Mouse (Mus musculus) regulatory T cell (primary cell): Measurements from ENCODE around the gene Myh14.

ENCODE experiments used
- in situ Hi-C: fragments of 300-600 bp; cut with MboI, MseI; formaldehyde crosslinking; loops from one replicate; pipeline ENCODE4 v1.15.1; 2025; ENCODE audit warnings: high pct_unique_total_duplicates

Myh14 gene

GRCm38 (mm10) chr7:44670803-44671202, at the start of gene Myh14:
TSS of gene Myh14 (minus strand) at chr7:44670843.
- in situ Hi-C loops, result no loop called here

DNA sequence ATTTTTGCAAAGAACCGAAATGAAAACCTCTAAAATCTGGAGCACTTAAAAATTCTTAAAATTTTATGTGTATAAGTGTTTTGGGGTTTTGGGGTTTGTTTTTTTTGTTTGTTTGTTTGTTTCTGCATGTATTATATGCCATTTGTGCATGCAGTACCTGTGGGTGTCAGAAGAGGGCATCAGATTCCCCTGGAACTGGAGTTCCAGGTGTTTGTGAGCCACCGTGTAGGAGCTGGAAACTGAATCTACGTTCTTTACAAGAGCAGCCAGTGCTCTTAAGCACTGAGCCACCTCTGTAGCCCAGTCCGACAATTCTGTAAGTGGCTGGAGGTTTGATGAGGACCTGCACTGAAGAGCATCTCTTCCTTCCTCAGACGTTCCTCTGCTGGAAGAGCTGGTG, 39.2 kb upstream of the Myh14 start:
- in situ Hi-C loops, result loop anchor here (5.0 to 10.0 kb wide), 2 partner anchors 77 to 1425 kb away; no protein-coding TSS in a partner anchor

DNA sequence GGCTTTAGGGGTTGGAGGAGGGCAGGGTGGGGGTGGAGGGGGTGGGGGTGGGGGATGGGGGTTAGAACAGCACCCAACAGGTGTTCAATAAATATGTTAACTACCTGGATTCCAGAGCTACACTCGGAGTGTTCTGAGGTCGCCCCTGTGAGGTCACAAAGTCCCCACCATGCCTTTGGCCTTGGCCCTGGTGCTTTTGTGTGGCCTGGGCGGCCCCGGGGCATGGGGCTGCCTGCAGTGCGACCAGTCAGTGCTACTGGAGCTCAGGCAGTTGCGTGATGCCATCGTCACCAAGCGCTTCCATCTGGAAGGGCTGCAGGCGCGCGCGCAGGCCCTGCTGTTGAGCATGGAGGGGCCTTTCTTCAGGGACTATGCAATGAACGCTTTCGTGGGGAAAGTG, 37.9 kb upstream of the Myh14 start, which contains the start of gene Izumo2:
TSS of gene Izumo2 (plus strand) at position 169 of the 400 bp plus-strand sequence.
- in situ Hi-C loops, result loop anchor here (10.0 kb wide), 1 partner anchor 1426 kb away; no protein-coding TSS in a partner anchor

GRCm38 (mm10) chr7:44708093-44708492, 37.5 kb upstream of the Myh14 start:
- in situ Hi-C loops, result loop anchor here (10.0 kb wide), 1 partner anchor 1427 kb away; no protein-coding TSS in a partner anchor

DNA sequence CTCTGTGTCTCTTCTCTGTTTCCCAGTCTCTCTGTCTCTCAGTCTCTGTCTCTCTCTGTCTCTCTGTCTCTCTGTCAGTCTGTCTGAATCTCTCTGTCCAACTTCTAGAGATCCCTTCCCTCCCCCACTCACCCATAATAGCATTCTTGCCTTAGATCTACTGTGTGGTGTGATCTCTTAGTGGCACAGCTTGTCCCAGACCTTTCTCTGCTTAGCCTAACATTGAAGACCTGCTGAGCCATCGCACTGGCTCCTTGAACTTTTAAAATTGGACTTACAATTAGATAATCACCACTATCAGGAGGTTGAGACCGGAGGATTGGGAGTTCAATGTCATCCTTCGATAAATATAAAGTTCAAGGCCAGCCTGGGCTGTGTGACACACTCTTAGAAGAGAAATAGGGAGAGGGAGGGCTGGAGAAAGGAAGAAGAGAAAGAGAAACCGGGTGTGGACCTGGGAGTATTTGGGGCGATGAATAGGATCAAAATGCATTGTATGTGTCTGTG, 36.6 kb upstream of the Myh14 start:
- in situ Hi-C loops, result loop anchor here (10.0 kb wide), 1 partner anchor 1428 kb away; no protein-coding TSS in a partner anchor

DNA sequence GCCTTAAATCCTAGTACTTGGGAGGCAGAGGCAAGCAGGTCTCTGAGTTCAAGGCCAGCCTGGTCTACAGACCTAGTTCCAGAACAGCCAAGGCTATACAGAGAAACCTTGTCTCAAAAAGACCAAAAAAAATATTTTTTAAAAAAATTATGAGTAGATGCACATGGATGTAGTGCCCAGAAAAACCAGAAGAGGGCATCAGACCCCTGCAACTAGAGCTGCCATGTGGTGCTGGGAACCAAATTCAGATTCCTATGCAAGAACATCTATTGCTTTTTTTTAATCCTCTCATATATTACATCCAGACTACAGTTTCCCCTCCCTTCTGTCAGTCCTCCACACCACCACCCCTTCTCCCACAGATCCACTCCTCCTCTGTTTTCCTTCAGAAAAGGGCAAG, 35.7 kb upstream of the Myh14 start:
- in situ Hi-C loops, result loop anchor here (10.0 kb wide), 1 partner anchor 1428 kb away; no protein-coding TSS in a partner anchor

DNA sequence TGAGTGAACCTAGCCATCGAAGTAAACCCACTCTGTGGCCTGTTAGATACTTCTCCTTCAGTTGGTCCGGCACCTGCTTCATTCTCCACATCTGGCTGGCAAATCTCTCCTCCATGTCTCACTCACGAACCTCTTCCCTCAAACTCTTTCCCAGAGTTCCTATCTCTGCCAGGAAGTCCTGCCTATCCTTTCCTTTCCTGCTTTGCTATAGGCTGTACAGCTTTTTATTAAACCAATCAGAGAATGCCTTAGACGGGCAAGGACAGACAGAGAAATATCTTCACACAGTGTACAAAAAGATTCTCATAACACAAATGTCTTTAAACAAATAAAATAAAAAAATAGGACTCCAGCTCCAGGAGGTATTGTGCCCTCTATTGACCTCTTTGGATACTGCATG, 34.4 kb upstream of the Myh14 start:
- in situ Hi-C loops, result loop anchor here (10.0 kb wide), 1 partner anchor 1430 kb away; no protein-coding TSS in a partner anchor

GRCm38 (mm10) chr7:44704363-44704762, 33.7 kb upstream of the Myh14 start:
- in situ Hi-C loops, result loop anchor here (10.0 kb wide), 1 partner anchor 1430 kb away; no protein-coding TSS in a partner anchor

- in situ Hi-C loops, result loop anchor here (10.0 kb wide), 1 partner anchor 1432 kb away; no protein-coding TSS in a partner anchor
These were observed 32.3 kb upstream of the Myh14 start for GRCm38 (mm10) chr7:44702985-44703384.

DNA sequence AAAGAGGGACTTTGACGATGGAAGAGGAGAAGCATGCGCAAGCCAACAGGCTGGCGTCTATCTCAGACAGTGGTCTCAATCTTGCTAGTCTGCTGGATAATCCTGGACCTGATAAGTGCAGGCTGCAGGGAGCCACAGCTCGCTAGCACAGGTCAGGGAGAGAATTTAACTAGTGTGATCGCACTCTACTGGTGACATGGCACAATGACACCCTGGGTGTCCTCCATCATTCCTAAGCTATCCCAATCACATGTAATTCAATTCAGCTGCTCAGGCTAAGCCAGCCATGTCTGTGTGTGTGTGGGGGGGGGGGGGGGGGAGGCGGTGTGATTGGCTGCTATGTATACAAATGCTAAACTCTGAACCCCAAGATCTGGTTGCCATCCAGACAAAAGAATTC, 31.3 kb upstream of the Myh14 start:
- in situ Hi-C loops, result loop anchor here (10.0 kb wide), 1 partner anchor 1433 kb away; no protein-coding TSS in a partner anchor

DNA sequence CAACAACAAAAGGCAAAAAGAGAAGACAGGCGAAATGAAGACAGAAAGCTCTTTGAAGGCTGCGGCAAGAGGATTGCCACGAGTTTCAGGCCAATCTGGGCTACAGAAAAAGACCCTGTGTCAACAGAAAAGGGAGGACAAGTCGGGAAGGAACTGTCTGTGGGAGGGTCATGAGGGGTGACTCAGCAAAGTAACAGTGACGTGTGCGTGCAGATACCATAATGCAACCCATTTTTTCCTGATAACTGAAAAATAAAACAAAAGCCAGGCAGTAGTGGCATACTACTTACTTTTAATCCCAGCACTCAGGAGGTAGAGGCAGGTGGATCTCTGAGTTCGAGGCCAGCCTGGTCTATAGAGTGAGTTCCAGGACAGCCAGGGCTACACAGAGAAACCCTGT, 27.3 kb upstream of the Myh14 start:
- in situ Hi-C loops, result no loop called here

GRCm38 (mm10) chr7:44697191-44697710, 26.6 kb upstream of the Myh14 start:
- in situ Hi-C loops, result no loop called here

GRCm38 (mm10) chr7:44695223-44695622, 24.6 kb upstream of the Myh14 start:
- in situ Hi-C loops, result no loop called here

DNA sequence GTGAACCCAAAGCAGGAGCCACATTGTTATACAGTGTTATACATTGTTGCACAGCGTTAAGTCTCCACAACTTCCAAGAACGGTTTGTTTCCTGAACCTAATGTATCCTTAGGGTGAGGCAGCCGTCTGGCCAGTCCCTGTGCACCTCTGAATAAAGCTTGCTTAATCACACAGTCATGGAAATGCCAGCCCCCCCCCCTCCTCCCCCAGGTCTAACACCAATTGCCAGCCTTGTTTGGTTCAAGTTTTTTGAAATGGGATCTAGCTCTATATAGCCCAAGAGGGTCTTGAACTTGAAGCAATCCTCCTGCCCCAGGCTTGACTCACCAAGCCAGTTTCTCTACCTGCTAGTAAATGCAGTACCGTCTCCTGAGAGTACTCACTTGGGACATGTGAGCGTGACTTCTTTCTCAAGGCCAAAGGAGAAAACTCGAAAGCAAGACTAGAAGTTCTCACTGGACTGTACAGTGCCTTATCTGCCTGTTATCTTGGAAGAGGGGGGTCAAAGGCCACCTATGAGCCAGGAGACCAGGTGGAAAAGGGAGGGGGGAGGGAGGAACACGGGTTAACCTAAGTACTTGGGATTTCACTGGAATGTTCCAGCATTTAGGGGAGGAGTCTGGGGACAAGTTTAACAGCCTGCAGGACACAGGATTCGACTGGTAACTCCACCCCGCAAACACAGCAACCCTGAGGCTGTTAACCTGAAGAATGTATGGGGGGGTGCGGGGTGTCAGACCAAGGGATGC, 23.0 kb upstream of the Myh14 start:
- in situ Hi-C loops, result no loop called here

DNA sequence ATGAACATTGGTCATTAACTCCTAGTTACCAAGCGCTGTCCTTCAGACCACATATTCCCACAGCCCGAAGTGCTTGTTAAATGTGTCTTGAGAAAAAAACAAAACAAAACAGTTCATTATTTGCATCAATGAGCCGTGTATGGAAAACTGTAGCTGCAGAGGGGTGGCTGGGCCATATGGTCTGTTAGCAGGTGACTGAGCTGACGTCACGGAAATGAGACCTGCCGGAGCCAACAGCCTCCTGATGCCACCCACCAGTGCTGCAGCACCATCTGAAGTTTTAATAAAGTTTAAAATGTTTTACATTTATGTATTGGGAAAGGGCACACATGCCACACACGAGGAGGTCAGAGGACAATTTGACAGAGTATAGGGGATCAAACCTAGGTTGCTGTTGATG, 18.7 kb upstream of the Myh14 start:
- in situ Hi-C loops, result no loop called here

GRCm38 (mm10) chr7:44688890-44689289, 18.2 kb upstream of the Myh14 start:
- in situ Hi-C loops, result no loop called here

- in situ Hi-C loops, result no loop called here
These were observed 15.1 kb upstream of the Myh14 start for GRCm38 (mm10) chr7:44685531-44686402.

DNA sequence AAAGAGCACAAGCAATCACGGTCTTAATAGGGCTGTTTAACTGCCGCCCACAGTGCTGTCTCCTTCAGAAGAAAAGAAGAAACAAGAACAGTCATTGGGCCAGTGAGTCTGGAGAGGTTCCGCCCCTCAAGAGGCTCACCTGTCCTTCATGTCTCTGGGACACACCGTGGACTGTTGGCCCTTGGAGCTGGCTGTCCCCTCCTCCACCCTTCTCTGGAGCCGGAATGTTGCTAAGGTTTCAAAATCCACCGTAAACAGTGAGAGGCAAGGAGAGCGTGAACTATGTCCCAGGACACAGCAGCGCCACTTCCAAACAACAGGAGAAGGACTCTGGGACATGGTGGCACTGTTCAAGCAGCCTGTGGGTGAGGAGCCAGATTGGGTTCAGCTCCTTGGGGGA, 13.0 kb upstream of the Myh14 start:
- in situ Hi-C loops, result no loop called here

DNA sequence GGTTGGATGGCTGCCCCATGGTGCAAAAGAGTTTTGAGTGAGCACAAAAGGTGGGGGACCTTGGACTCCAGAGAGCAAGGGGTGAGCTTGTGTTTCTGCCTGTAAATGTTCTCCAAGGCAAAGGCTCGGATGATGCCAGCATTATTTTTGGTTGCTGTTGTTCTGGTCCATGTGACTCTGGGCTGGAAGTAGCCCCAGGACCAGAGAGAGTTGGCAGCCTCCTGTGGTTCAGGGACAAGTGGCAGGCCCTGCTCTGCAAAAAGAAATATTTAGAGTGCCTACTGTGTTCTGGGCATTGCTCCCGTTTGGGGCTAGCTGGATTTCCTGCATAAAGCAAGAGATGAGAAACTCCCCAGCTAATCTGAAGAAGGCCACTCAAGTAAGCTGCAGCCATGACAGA, 6.0 kb upstream of the Myh14 start:
- in situ Hi-C loops, result no loop called here

GRCm38 (mm10) chr7:44676126-44676525, 5.5 kb upstream of the Myh14 start:
- in situ Hi-C loops, result no loop called here

GRCm38 (mm10) chr7:44675171-44675570, 4.5 kb upstream of the Myh14 start:
- in situ Hi-C loops, result no loop called here

GRCm38 (mm10) chr7:44674511-44674910, 3.9 kb upstream of the Myh14 start:
- in situ Hi-C loops, result no loop called here
